Mouse (Mus musculus) midbrain, embryonic 13.5 days (tissue): ENCODE results near the gene Scrt2. TPM values are rescaled to one million over a fixed set of nuclear protein-coding genes. Genes with fewer than 3 reads are reported as not detected.

Source experiments
- ATAC-seq: fragments of 200-750 bp; cut with Nextera tagmentation; 2 replicates; pipeline ENCODE4 v1.8.0; 2017; ENCODE audit warnings: mild to moderate bottlenecking, moderate TSS enrichment, moderate library complexity
- H3K27ac ChIP-seq: fragments of 300-500 bp; sonication (generic); 2 replicates; pipeline ENCODE4 v1.5.1; 2015; ENCODE audit warnings: inconsistent platforms, mild to moderate bottlenecking, moderate library complexity
- H3K27me3 ChIP-seq: fragments of 300-500 bp; sonication (generic); 2 replicates; pipeline ENCODE4 v1.6.1; 2015; ENCODE audit warnings: mild to moderate bottlenecking, inconsistent platforms
- H3K36me3 ChIP-seq: fragments of 300-500 bp; sonication (generic); 2 replicates; pipeline ENCODE4 v1.6.1; 2015; ENCODE audit warnings: mild to moderate bottlenecking, inconsistent platforms
- H3K4me1 ChIP-seq: fragments of 300-500 bp; sonication (generic); replicated peaks from 2 replicates; pipeline ENCODE4 v1.6.1; 2015; ENCODE audit warnings: inconsistent platforms
- H3K4me2 ChIP-seq: fragments of 300-500 bp; sonication (generic); replicated peaks from 2 replicates; pipeline ENCODE4 v1.6.1; 2015; ENCODE audit warnings: moderate library complexity, mild to moderate bottlenecking, inconsistent platforms
- H3K4me3 ChIP-seq: fragments of 300-500 bp; sonication (generic); replicated peaks from 2 replicates; pipeline ENCODE4 v1.5.1; 2015; ENCODE audit warnings: mild to moderate bottlenecking, inconsistent platforms
- H3K9ac ChIP-seq: fragments of 300-500 bp; sonication (generic); replicated peaks from 2 replicates; pipeline ENCODE4 v1.6.1; 2015; ENCODE audit warnings: mild to moderate bottlenecking, inconsistent platforms
- H3K9me3 ChIP-seq: fragments of 300-500 bp; sonication (generic); 2 replicates; pipeline ENCODE4 v1.6.1; 2016; ENCODE audit warnings: mild to moderate bottlenecking, inconsistent platforms
- WGBS: fragments of 180-500 bp; shearing (Covaris S2); methylation state at CpG from one replicate; pipeline ENCODE4 v1.1.7; 2015; 5-methylcytosine and 5-hydroxymethylcytosine counted together
- polyA plus RNA-seq: library from polyadenylated mRNA; unstranded; fragments of >200 nt; fragmentation: Nextera tagmentation; extraction: Ambion mirVana; gene quantifications from 2 replicates; pipeline ENCODE4 v1.2.1, GENCODE M21; 2015

Gene Scrt2
- polyA plus RNA-seq, 1 experiment from 2014 or later, result 20.0 TPM

GRCm38 (mm10) chr2:152111920-152112319, 30.6 kb downstream of the Scrt2 start:
- no peak overlapping the region for H3K9ac ChIP-seq
- H3K27ac ChIP-seq, result no peak overlapping the region
- H3K4me1 ChIP-seq, result peaks cover 26% of the 10 kb centered on the region
- peak; percentile 77 for ATAC-seq
- H3K27me3 ChIP-seq, result 0 out of 2 replicates have a peak, but pooled peaks cover under 1% of the 10 kb centered on the region
- no peak overlapping the region for H3K4me2 ChIP-seq
- no peaks in the 10 kb centered on the region for H3K9me3 ChIP-seq
- no peak overlapping the region for H3K4me3 ChIP-seq
- no peaks in the 10 kb centered on the region for H3K36me3 ChIP-seq
- 7% methylated on average over 7 of the region's 7 CpGs for WGBS

- Histone ChIP-seq H3K9me3 (no peaks in the 10 kb centered on the region), H3K27ac (no peak overlapping the region), H3K27me3 (0 out of 2 replicates have a peak, but pooled peaks cover 3% of the 10 kb centered on the region), H3K4me2 (no peak overlapping the region), H3K36me3 (no peaks in the 10 kb centered on the region), H3K4me3 (no peak overlapping the region), H3K9ac (no peak overlapping the region), H3K4me1 (peaks cover 26% of the 10 kb centered on the region)
- no peak; the same call in 1 of the 2 replicates for ATAC-seq
- 77% methylated on average over 5 of the region's 5 CpGs for WGBS
Measured at GRCm38 (mm10) chr2:152112490-152112889, 31.2 kb downstream of the Scrt2 start.

- Histone ChIP-seq H3K9ac (no peak overlapping the region), H3K4me1 (peaks cover 26% of the 10 kb centered on the region), H3K4me3 (no peak overlapping the region), H3K27ac (no peak overlapping the region), H3K27me3 (0 out of 2 replicates have a peak, but pooled peaks cover 3% of the 10 kb centered on the region), H3K4me2 (no peak overlapping the region), H3K9me3 (no peaks in the 10 kb centered on the region), H3K36me3 (no peaks in the 10 kb centered on the region)
- ATAC-seq, result no peak
- 69% methylated on average over 10 of the region's 10 CpGs for WGBS
Measured at GRCm38 (mm10) chr2:152112970-152113369, 31.6 kb downstream of the Scrt2 start.

- peak overlapping the region; percentile 46 for H3K9ac ChIP-seq
- H3K27ac ChIP-seq, result no peak overlapping the region
- 0 out of 2 replicates have a peak, but pooled peaks cover 3% of the 10 kb centered on the region for H3K27me3 ChIP-seq
- H3K4me3 ChIP-seq, result peak overlapping the region; percentile 25
- H3K4me1 ChIP-seq, result peaks cover 23% of the 10 kb centered on the region
- peak; percentile 79 for ATAC-seq
- H3K36me3 ChIP-seq, result no peaks in the 10 kb centered on the region
- peak overlapping the region; percentile 54 for H3K4me2 ChIP-seq
- no peaks in the 10 kb centered on the region for H3K9me3 ChIP-seq
- WGBS, result 10% methylated on average over 36 of the region's 36 CpGs
Measured at GRCm38 (mm10) chr2:152114057-152114975, 33.0 kb downstream of the Scrt2 start.

- Histone ChIP-seq H3K9me3 (no peaks in the 10 kb centered on the region), H3K4me2 (no peak overlapping the region), H3K4me1 (peaks cover 28% of the 10 kb centered on the region), H3K27me3 (0 out of 2 replicates have a peak, but pooled peaks cover 3% of the 10 kb centered on the region), H3K9ac (no peak overlapping the region), H3K36me3 (no peaks in the 10 kb centered on the region), H3K27ac (no peak overlapping the region), H3K4me3 (no peak overlapping the region)
- 82% methylated on average over 7 of the region's 7 CpGs for WGBS
- ATAC-seq, result no peak
Measured at GRCm38 (mm10) chr2:152117694-152118093, 36.4 kb downstream of the Scrt2 start.

- Histone ChIP-seq H3K4me2 (no peak overlapping the region), H3K27ac (no peak overlapping the region), H3K36me3 (no peaks in the 10 kb centered on the region), H3K4me3 (no peak overlapping the region), H3K4me1 (peaks cover 21% of the 10 kb centered on the region), H3K9ac (no peak overlapping the region), H3K9me3 (no peaks in the 10 kb centered on the region), H3K27me3 (0 out of 2 replicates have a peak, but pooled peaks cover 3% of the 10 kb centered on the region)
- no peak for ATAC-seq
- 49% methylated on average over 6 of the region's 6 CpGs for WGBS
Measured at GRCm38 (mm10) chr2:152119228-152119865, 38.0 kb downstream of the Scrt2 start.

GRCm38 (mm10) chr2:152122896-152123295, 41.6 kb downstream of the Scrt2 start:
- Histone ChIP-seq H3K36me3 (no peaks in the 10 kb centered on the region), H3K9ac (no peak overlapping the region), H3K9me3 (no peaks in the 10 kb centered on the region), H3K27ac (no peak overlapping the region), H3K27me3 (no peaks in the 10 kb centered on the region), H3K4me1 (0 out of 2 replicates have a peak, but pooled peaks cover 7% of the 10 kb centered on the region), H3K4me3 (no peak overlapping the region), H3K4me2 (no peak overlapping the region)
- WGBS, result 80% methylated on average over 9 of the region's 9 CpGs
- ATAC-seq, result no peak

GRCm38 (mm10) chr2:152128597-152128996, 47.3 kb downstream of the Scrt2 start:
- Histone ChIP-seq H3K27ac (no peak overlapping the region), H3K36me3 (no peaks in the 10 kb centered on the region), H3K4me2 (no peak overlapping the region), H3K9ac (no peak overlapping the region), H3K4me3 (no peak overlapping the region), H3K4me1 (no peaks in the 10 kb centered on the region), H3K27me3 (no peaks in the 10 kb centered on the region), H3K9me3 (no peaks in the 10 kb centered on the region)
- no peak for ATAC-seq
- WGBS, result 77% methylated on average over 2 of the region's 2 CpGs

GRCm38 (mm10) chr2:152129778-152130177, 48.4 kb downstream of the Scrt2 start:
- Histone ChIP-seq H3K27me3 (no peaks in the 10 kb centered on the region), H3K9ac (no peak overlapping the region), H3K36me3 (no peaks in the 10 kb centered on the region), H3K27ac (no peak overlapping the region), H3K4me3 (no peak overlapping the region), H3K4me2 (no peak overlapping the region), H3K4me1 (no peaks in the 10 kb centered on the region), H3K9me3 (no peaks in the 10 kb centered on the region)
- ATAC-seq, result no peak
- 70% methylated on average over 3 of the region's 3 CpGs for WGBS

- 67% methylated on average over 9 of the region's 9 CpGs for WGBS
- no peak for ATAC-seq
- Histone ChIP-seq H3K9me3 (no peaks in the 10 kb centered on the region), H3K36me3 (no peaks in the 10 kb centered on the region), H3K27ac (no peak overlapping the region), H3K9ac (no peak overlapping the region), H3K4me3 (no peak overlapping the region), H3K4me1 (no peaks in the 10 kb centered on the region), H3K27me3 (no peaks in the 10 kb centered on the region), H3K4me2 (no peak overlapping the region)
Measured at GRCm38 (mm10) chr2:152132016-152132415, 50.7 kb downstream of the Scrt2 start.

- ATAC-seq, result no peak
- no peaks in the 10 kb centered on the region for H3K9me3 ChIP-seq
- H3K9ac ChIP-seq, result no peak overlapping the region
- 79% methylated on average over 8 of the region's 8 CpGs for WGBS
- no peak overlapping the region for H3K4me3 ChIP-seq
- H3K27me3 ChIP-seq, result no peaks in the 10 kb centered on the region
- H3K4me2 ChIP-seq, result no peak overlapping the region
- no peaks in the 10 kb centered on the region for H3K4me1 ChIP-seq
- H3K36me3 ChIP-seq, result no peaks in the 10 kb centered on the region
- H3K27ac ChIP-seq, result no peak overlapping the region
Measured at GRCm38 (mm10) chr2:152132691-152133090, 51.4 kb downstream of the Scrt2 start.
